Mouse (Mus musculus): ENCODE data around the gene Guk1. TPM values are rescaled to one million over a fixed set of nuclear protein-coding genes. Genes with fewer than 3 reads are reported as not detected.

Guk1 gene
- polyA plus RNA-seq, 1 experiment: 40.9 TPM

GRCm38 (mm10) chr11:59196230-59196629 is 4.2 kb upstream of the Guk1 start:
- no peak overlapping the region for H3K27ac ChIP-seq (ENCODE audit: insufficient read depth, low read length)
- no peak for DNase-seq (ENCODE audit: low read depth in 1 of 2, low spot score in 2 of 2)
- TF ChIP-seq POLR2A (IDR thresholded peaks at IDR 0.05; ENCODE audit: low read depth, low read length) (no peak), CTCF (IDR thresholded peaks at IDR 0.05; ENCODE audit: extremely low read depth, insufficient read depth, insufficient read length, insufficient replicate concordance) (no peak)
- H3K27me3 ChIP-seq (ENCODE audit: control insufficient read depth, insufficient read depth, low read length): no peaks in the 10 kb centered on the region
- no peaks in the 10 kb centered on the region for H3K4me1 ChIP-seq (ENCODE audit: control insufficient read depth, insufficient read depth, insufficient read length)
- H3K4me3 ChIP-seq (ENCODE audit: extremely low read depth, insufficient read depth, insufficient read length): no peak overlapping the region
- no peaks in the 10 kb centered on the region for H3K36me3 ChIP-seq (ENCODE audit: control insufficient read depth, insufficient read depth, low read length)

DNA sequence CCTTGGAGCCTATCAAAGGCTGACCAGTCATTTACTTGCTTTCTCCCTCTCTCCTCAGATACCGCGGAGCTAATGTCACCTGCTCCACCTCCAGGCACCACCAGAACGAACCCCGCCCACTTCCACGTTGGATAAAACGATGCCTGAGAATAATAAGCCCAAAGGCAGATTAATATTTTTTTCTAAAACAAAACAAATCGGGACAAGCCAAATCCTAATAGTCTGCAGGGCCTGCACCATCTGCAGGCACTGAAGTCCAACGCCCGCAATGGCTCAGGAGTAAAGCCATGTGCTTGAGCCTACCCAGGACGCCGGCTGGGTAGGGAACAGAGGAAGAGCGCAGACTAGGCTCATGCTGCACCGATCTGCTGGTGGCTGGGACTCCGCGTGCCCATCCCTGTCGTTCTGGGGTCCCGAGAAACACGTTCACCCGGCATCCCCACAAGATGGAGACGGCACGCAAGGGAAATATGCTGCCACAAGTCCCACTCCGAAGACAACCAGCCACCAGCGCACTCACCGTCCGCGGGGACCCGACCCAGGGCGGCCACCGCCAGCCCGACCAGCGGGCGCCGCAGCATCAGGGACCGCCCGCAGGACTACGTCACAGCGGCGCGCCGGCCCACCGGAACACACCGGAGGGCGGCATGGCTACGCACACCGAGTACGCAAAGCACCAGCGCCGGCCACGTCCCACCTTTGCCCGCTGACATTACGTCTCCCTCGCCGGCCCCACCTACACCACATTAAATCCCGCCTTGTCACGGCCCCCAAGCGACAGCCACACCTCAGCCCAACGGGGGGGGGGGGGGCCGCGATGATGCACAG is 567 bp downstream of the Guk1 start:
- DNase-seq (ENCODE audit: low read depth in 1 of 2, low spot score in 2 of 2): peak; percentile 85 to 90
- Histone ChIP-seq H3K27ac (ENCODE audit: insufficient read depth, low read length) (peak overlapping the region; percentile 79), H3K36me3 (ENCODE audit: control insufficient read depth, insufficient read depth, low read length) (peaks cover under 1% of the 10 kb centered on the region; the same call in 1 of the 2 replicates), H3K4me3 (ENCODE audit: extremely low read depth, insufficient read depth, insufficient read length) (peak overlapping the region; percentile 81), H3K4me1 (ENCODE audit: control insufficient read depth, insufficient read depth, insufficient read length) (no peaks in the 10 kb centered on the region), H3K27me3 (ENCODE audit: control insufficient read depth, insufficient read depth, low read length) (no peaks in the 10 kb centered on the region)
- TF ChIP-seq CTCF (IDR thresholded peaks at IDR 0.05; ENCODE audit: extremely low read depth, insufficient read depth, insufficient read length, insufficient replicate concordance) (no peak), POLR2A (IDR thresholded peaks at IDR 0.05; ENCODE audit: low read depth, low read length) (peak; percentile 83)
- under 1% methylated on average over 58 of the region's 59 CpGs for WGBS

GRCm38 (mm10) chr11:59187706-59188105 is 4.3 kb downstream of the Guk1 start:
- Histone ChIP-seq H3K27me3 (ENCODE audit: control insufficient read depth, insufficient read depth, low read length) (no peaks in the 10 kb centered on the region), H3K4me3 (ENCODE audit: extremely low read depth, insufficient read depth, insufficient read length) (no peak overlapping the region), H3K27ac (ENCODE audit: insufficient read depth, low read length) (no peak overlapping the region), H3K36me3 (ENCODE audit: control insufficient read depth, insufficient read depth, low read length) (peaks cover 13% of the 10 kb centered on the region), H3K4me1 (ENCODE audit: control insufficient read depth, insufficient read depth, insufficient read length) (no peaks in the 10 kb centered on the region)
- TF ChIP-seq POLR2A (IDR thresholded peaks at IDR 0.05; ENCODE audit: low read depth, low read length) (no peak), CTCF (IDR thresholded peaks at IDR 0.05; ENCODE audit: extremely low read depth, insufficient read depth, insufficient read length, insufficient replicate concordance) (no peak)
- no peak for DNase-seq (ENCODE audit: low read depth in 1 of 2, low spot score in 2 of 2)
- 85% methylated on average over 6 of the region's 6 CpGs for WGBS

GRCm38 (mm10) chr11:59185490-59185889 is 6.5 kb downstream of the Guk1 start:
- DNase-seq (ENCODE audit: low read depth in 1 of 2, low spot score in 2 of 2): no peak
- Histone ChIP-seq H3K27me3 (ENCODE audit: control insufficient read depth, insufficient read depth, low read length) (no peaks in the 10 kb centered on the region), H3K27ac (ENCODE audit: insufficient read depth, low read length) (no peak overlapping the region), H3K4me3 (ENCODE audit: extremely low read depth, insufficient read depth, insufficient read length) (no peak overlapping the region), H3K36me3 (ENCODE audit: control insufficient read depth, insufficient read depth, low read length) (peaks cover 13% of the 10 kb centered on the region), H3K4me1 (ENCODE audit: control insufficient read depth, insufficient read depth, insufficient read length) (no peaks in the 10 kb centered on the region)
- 87% methylated on average over 5 of the region's 5 CpGs for WGBS
- TF ChIP-seq CTCF (IDR thresholded peaks at IDR 0.05; ENCODE audit: extremely low read depth, insufficient read depth, insufficient read length, insufficient replicate concordance) (no peak), POLR2A (IDR thresholded peaks at IDR 0.05; ENCODE audit: low read depth, low read length) (no peak)

DNA sequence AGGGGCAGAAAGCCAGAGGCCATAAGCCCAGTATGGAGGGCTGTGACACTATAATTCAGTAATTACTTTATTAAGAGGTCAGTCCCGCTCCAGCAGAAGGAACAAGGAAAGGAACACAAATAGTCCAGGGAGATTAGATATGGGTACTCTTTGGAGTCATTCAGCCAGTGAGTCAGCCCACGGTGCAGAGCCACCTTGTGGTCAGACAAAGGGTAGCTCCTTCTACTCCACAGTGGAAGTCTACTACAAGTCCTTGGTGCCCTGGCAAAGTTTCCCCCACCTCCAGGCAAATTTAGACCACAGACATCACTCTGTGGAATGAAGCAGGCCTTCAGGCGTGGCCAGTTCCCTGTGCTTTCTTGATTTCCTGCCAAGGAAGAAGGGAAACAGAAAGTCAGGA is 8.2 kb downstream of the Guk1 start:
- peaks cover 13% of the 10 kb centered on the region for H3K36me3 ChIP-seq (ENCODE audit: control insufficient read depth, insufficient read depth, low read length)
- H3K27me3 ChIP-seq (ENCODE audit: control insufficient read depth, insufficient read depth, low read length): no peaks in the 10 kb centered on the region
- 46% methylated on average over 3 of the region's 3 CpGs for whole genome bisulfite sequencing
- DNase-seq (ENCODE audit: low read depth in 1 of 2, low spot score in 2 of 2): no peak
- peak overlapping the region; percentile 16; the same call in 1 of the 2 replicates for H3K27ac ChIP-seq (ENCODE audit: insufficient read depth, low read length)
- H3K4me3 ChIP-seq (ENCODE audit: extremely low read depth, insufficient read depth, insufficient read length): no peak overlapping the region
- TF ChIP-seq CTCF (IDR thresholded peaks at IDR 0.05; ENCODE audit: extremely low read depth, insufficient read depth, insufficient read length, insufficient replicate concordance) (no peak), POLR2A (IDR thresholded peaks at IDR 0.05; ENCODE audit: low read depth, low read length) (no peak)
- H3K4me1 ChIP-seq (ENCODE audit: control insufficient read depth, insufficient read depth, insufficient read length): no peaks in the 10 kb centered on the region

DNA sequence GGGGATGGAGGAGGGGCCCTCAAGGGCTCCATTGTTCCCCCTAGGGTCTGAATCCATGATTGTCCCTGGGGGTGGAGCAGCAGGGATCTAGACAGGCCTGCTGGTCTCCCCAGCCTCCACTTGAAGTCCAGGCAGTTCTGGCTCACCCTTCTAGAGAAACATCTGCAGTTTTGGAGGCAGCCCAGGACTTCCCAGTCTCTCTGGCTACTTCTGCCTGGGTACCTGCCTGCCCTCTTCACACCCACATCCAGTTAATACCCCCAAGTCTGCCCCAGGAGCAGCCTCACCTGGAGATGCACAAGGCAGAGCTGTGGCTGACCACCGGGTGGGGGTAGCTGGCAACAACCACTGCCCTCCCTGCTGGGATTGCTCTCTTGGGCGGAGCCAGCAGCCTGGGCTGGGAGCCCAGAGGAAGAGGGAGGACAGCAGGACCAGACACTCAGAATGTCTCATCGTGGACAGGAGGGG is 9.1 kb downstream of the Guk1 start, which contains the start of gene Gjc2:
Gene Gjc2, minus strand, starts transcription at position 350 of the 468 bp plus-strand sequence.
- Histone ChIP-seq H3K27me3 (ENCODE audit: control insufficient read depth, insufficient read depth, low read length) (no peaks in the 10 kb centered on the region; the same call in 1 of the 2 replicates), H3K27ac (ENCODE audit: insufficient read depth, low read length) (peak within 1 kb of the TSS; percentile 16; the same call in 1 of the 2 replicates)

DNA sequence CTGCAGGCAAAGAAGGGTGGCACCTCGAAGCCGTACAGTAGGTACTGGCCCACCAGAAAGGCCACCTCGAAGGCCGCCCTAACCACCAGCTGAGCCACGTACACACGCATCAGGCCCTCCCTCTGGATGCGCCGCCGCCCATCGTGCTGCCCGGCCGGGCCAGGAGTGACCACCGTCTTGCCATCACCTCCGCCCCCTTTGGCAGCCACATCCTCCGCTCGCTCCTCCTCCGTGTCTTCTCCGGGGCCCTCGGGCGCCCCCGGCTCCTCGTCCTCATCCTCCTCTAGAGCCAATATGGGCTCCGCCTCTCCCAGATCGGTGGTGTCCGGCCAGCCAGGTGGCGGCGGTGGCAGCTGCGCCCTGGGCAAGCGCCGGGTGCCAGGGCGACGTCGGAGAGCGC is 15.1 kb downstream of the Guk1 start:
- Histone ChIP-seq H3K4me3 (ENCODE audit: extremely low read depth, insufficient read depth, insufficient read length) (no peak overlapping the region), H3K4me1 (ENCODE audit: control insufficient read depth, insufficient read depth, insufficient read length) (no peaks in the 10 kb centered on the region), H3K27me3 (ENCODE audit: control insufficient read depth, insufficient read depth, low read length) (peaks cover 7% of the 10 kb centered on the region), H3K27ac (ENCODE audit: insufficient read depth, low read length) (no peak overlapping the region), H3K36me3 (ENCODE audit: control insufficient read depth, insufficient read depth, low read length) (no peaks in the 10 kb centered on the region)
- 16% methylated on average over 34 of the region's 34 CpGs for WGBS
- TF ChIP-seq CTCF (IDR thresholded peaks at IDR 0.05; ENCODE audit: extremely low read depth, insufficient read depth, insufficient read length, insufficient replicate concordance): no peak
- no peak for TF ChIP-seq POLR2A (IDR thresholded peaks at IDR 0.05; ENCODE audit: low read depth, low read length)
- no peak for DNase-seq (ENCODE audit: low read depth in 1 of 2, low spot score in 2 of 2)

More for the DNA sequence above, 9.1 kb downstream of the Guk1 start, which contains the start of gene Gjc2:
- Histone ChIP-seq H3K4me1 (ENCODE audit: control insufficient read depth, insufficient read depth, insufficient read length) (no peaks in the 10 kb centered on the region), H3K4me3 (ENCODE audit: extremely low read depth, insufficient read depth, insufficient read length) (no peak within 1 kb of the TSS), H3K36me3 (ENCODE audit: control insufficient read depth, insufficient read depth, low read length) (peaks cover 13% of the 10 kb centered on the region)
- DNase-seq (ENCODE audit: low read depth in 1 of 2, low spot score in 2 of 2): no peak
- 58% methylated on average over 3 of the region's 3 CpGs for WGBS
- TF ChIP-seq POLR2A (IDR thresholded peaks at IDR 0.05; ENCODE audit: low read depth, low read length) (no peak), CTCF (IDR thresholded peaks at IDR 0.05; ENCODE audit: extremely low read depth, insufficient read depth, insufficient read length, insufficient replicate concordance) (no peak)
